Mouse (Mus musculus): ENCODE results near the gene Pde3a.

DNA sequence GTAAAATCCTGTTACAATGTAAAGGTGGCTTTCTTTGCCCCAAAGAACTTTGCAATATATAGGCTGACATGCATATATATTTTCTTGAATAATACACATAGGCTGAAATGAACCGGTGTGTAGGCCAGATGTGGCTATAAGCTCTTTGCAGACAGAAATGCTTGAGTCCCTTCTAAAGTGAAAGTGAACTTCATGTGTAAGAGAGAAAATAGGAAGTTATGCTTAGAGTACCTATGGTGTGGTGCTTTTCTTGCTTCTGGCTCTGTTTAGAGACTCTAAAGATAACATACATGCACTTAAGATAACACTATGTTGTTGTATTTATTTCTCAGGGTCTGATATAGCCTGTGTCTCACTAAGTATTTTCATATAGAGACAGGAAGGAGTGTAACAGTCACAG, 58.3 kb downstream of the Pde3a start:
- TF ChIP-seq POLR2A (IDR thresholded peaks at IDR 0.05; ENCODE audit: extremely low read depth, insufficient read depth, low read length) (no peak), CTCF (IDR thresholded peaks at IDR 0.05; ENCODE audit: low read depth, low read length) (no peak)

Data from liver, adult 2 months (tissue).